Mouse (Mus musculus): Measurements from ENCODE around the gene Inpp4b.

The Inpp4b gene

DNA sequence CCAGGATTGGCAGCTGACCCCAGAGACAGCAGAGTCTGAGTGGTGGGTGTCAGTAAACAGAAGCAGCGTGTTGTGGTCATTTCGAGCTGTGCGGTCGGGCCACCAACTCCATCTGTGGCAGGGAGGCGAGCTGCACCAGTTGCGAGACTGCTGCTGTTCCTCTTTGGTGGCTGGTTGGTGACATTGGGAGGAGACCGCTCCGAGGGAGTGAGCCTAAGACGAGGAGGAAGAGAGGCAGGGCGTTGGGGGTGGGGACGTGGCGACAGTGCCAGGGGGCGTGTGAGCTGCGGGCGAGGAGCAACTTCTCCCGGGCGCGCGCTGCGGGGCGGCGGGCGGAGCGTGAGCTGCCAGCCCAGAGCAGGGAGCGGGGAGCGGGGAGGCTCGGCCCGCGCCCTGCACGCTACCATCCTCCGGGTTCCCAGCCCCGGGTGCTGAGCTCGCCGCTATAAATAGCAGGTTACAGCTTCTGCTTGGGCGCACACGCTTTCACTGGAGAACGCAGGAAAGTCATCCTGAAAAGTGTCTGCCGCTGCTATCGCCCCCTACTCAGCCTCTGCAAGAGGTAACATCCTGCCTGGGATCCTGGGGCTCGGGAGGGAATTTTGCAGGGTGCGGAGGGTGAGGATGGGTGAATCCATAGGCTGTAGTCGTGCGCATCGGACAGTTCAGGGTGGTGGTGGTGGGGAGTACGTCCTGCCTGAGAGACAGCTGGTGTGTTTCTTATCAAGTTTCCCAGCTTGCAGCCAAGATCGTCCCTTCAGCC lies at the start of gene Inpp4b:
TSS of gene Inpp4b (plus strand) at position 321 of the 763 bp plus-strand sequence.
- peak; percentile 83 for DNase-seq (ENCODE audit: low read depth, low spot score)

DNA sequence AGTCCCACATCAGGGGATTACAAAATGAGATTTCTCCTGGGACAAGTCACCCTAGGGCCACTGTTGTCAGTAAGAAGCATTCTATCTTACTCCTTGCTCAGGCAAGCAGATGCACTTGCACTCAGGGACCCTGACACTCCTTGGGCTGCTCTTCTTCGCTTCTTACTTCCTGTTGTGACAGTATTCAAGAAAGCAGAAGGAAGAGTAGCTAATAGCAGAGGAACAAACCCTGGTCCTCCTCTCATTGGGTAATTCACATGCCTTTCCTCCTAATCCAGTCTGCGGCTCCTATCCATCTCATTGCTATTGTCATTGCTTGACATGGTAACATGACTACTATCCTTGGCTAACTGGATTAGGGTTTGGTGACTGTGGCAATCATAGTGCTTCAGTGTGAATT lies 7.1 kb upstream of the Inpp4b start:
- DNase-seq (ENCODE audit: low read depth, low spot score): no peak

DNA sequence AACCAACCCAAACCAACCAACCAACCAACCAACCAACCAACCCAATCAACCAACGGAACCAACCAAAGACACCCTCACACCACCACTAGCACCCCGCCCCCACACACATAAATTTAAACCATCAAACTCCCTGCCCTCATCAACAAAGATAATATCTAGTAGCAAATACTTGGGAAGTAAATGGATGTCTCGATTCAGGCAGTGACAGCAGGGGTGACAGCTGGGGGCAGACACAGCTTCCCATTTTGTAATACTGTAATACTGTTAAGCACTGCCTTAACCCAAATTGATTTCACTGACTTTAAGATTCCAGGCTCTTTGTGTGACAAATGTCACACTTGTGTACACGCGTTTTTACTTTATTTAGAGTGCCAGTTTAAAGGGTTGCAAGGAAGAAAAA lies 1.2 kb upstream of the Inpp4b start:
- no peak for DNase-seq (ENCODE audit: low read depth, low spot score)

DNA sequence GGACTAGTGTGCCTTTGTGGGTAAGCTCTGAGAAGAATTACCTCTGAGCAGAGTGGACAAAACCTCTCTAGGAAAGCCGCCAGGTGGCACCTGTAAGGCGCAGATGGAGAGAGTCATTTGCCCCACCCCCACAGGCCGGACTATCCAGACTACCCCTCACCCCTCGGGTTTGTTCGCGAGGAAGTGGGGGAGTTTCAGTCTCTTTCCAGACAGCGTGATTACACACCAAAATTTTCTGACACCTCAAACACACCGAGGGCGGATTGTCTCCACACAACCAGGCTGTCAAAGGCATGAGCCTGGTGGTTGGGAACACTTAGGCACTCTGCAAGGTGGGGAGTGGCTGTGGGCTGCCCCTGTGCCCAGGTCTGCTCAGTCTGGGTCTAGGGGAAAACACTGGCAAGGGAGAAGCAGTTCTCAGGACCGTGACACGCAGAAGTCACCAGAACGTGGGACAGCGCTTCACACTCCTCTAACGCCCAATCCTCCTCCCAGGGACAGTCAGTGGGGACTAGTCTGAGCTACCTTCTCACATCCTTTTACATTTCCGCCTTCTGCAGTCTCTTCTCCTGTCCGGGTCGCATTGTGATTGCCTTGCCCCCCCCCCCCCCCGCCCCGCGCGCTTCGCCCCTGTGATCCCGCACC lies 643 bp upstream of the Inpp4b start:
- peak; percentile 77 for DNase-seq (ENCODE audit: low read depth, low spot score)

DNA sequence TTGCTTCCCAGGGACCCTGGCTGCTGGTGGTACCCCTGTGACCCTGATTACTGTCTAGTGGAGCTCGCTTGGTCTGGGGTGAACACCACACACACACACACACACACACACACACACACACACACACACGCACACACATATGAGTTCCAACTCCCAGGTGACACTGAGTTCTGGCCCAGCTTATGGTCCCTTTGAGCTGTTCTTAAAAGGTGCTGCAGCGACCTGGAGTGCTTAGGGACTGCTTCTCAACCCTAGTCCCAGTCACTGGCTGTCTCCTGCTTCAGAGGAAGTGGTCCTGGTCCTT lies 595 bp downstream of the Inpp4b start:
- DNase-seq (ENCODE audit: low read depth, low spot score): no peak

DNA sequence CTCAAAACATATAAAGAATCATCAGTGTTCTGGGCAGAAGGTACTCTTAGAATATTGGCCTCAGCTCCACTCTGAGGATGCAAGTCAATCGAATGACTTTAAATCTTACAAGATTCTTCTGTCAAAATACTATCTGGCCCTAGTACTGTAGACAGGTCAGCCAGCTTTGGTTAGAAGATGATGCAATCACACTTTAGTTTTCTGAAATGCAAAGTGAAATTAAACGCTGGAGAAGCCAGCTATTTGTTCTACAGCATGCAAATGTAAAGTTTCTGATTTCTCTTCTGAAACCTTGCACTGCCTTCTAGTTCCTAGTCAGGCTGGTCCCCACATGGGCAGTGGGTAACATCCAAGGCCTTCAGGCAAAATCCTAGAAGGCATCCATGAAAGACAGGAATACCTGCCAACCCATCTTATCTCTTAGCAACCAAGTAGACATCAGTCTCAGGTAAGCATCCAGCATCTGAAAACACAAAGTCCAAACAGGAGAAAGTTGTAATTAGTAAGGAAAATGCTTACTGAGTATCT lies 2.9 kb downstream of the Inpp4b start:
- DNase-seq (ENCODE audit: low read depth, low spot score): no peak

DNA sequence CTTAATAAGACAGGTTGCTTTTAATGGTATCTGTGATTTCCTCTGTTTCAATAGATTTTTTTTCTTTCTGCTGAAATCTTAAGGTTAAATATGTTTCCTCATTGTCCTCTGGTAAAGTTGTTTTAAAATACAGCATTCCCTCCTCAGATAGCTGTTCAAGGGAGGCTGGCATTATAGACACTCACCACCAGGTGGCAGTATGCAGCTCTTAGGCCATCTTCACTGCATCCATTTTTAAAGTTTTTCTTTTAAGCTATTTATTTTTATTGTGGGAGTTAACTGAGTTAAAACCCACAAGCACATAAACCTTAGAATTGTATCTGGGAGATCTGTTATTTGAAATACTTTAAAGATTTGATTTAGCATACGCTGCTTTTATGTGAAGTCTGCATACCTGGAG lies 7.1 kb downstream of the Inpp4b start:
- DNase-seq (ENCODE audit: low read depth, low spot score): peak; percentile 54

DNA sequence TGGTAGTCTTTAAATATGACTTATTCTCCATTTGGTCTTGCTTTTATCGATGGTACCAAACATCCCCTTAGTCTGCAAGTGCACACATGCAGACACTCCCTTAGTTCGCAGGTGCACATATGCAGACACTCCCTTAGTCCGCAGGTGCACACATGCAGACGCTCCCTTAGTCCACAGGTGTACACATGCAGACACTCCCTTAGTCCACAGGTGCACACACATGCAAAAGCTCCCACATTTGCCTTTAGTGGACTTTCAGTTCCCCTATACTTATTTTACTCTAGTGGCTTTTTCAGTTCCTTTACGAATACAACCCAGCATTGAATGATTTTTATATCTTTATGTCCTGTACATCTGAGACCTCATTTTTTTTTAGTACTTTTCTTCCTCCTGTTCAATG lies 11.1 kb downstream of the Inpp4b start:
- DNase-seq (ENCODE audit: low read depth, low spot score): no peak

DNA sequence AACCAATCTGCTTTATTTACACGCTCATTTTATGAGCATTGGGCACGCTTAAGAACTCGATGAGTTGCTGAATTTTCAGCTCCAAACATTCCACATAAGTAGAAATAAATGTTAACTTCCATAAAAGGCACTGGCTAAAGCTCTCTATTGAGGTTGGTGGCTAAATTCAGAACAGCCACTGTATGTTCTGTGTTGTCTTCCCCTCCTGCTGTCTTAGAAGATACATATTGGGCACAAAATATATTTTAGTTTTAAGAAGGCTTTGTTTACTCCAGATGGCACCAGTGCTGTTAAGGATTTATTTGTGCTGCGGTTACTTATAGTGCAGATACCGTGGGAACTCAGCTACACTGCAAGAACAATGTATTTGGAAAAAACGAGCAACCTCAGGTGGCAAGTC lies 15.8 kb downstream of the Inpp4b start:
- no peak for DNase-seq (ENCODE audit: low read depth, low spot score)

DNA sequence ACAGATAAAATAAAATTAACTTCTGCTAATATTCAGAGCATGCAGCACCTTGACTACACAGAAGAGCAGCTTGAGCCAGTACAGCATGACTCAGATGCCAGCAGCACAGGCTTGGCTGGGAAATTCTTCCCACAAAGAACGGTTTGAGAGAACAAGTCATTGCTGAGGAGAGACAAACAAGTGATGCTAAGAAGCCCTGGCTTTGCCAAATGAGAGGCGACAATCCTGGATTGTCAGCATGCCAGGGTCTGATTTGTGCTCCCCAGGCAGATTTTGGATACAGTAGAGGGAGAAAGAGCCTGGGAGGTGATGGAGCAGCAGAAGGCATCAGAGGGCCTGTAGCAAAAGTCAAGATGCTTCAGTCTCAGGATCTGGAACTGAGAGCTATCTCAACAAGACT lies 18.2 kb downstream of the Inpp4b start:
- DNase-seq (ENCODE audit: low read depth, low spot score): no peak

DNA sequence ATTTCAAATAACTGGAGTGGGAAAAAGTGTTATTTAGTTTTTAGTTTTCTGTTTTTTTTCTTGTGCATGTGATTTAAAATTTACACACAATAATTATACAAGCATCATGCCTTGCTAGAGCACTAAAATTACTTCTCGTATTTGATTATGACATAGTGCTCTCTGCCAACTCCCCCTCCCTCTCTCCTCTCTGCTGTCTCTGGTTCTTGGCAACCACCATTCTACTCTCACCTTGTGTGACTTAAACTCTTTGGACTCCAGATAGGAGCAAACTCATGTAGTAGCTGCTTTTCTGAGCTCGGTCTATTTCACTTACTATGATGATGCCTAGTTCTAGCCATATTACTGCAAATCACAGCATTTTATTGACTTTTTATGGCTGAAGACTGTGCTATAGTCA lies 18.8 kb downstream of the Inpp4b start:
- DNase-seq (ENCODE audit: low read depth, low spot score): no peak

DNA sequence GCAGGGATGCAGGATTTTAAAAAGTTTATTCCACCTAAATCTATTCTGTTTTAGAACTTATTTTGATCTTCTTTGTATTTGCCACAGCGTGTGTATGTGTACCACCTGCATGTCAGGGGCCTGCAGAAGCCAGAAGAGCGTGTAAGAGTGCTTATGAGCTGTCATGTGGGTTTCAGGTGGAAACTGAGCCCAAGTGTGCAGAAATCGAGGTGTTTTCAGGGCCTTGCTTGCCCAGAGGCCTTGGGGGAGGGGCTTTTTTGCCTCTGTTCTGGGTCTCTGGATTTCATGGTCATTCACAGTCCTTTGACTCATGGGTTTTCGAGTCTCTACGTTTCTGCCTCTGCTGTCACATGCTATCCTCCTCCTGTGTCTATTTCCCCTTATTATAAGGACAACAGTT lies 28.3 kb downstream of the Inpp4b start:
- no peak for DNase-seq (ENCODE audit: low read depth, low spot score)

DNA sequence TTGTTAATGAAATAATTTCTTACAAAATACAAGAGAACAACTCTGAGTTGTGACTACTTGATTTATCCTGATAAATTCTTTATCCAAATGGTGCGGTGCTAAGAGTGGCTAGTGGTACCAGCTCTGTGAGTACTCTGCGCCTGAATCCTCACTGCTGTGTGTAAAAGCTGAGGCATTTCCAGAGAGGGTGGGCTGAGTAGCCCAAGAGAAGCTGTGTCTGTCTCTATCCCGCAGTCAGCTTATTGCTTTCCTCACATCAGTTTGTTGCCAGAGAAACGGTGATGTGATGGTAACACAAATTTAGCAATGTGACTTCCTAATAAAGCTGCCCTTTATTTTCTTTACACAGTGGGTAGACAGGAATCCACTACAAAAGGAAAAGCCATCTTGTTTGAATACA lies 29.5 kb downstream of the Inpp4b start:
- no peak for DNase-seq (ENCODE audit: low read depth, low spot score)

DNA sequence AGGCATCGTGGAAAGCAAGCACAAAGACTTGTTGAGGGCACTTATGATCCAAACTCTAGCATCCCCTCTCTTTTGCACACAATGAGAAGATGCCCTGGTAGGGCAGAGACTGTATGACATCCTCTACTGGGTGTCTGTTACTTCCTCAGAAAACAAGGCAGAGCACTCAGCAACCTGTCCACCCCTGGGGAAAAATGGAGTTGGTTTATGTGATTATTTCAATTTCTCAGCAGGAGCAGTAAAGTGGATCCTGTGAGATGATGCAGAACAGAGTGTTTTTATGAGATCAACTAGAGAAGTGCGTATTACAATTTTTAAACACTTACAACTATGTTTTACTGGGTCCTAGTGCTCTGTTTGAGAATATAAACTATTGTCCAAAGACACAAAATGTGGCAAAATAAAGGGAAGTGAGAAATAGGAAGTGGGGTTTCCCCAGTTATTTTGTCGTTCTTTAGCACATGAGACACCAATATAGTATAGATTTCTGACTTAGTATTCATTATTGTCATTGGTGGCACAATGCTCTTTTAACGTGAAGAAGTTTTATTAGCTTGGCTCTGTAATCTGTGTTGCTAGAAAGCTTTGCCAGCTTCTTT lies 32.6 kb downstream of the Inpp4b start:
- no peak for DNase-seq (ENCODE audit: low read depth, low spot score)

DNA sequence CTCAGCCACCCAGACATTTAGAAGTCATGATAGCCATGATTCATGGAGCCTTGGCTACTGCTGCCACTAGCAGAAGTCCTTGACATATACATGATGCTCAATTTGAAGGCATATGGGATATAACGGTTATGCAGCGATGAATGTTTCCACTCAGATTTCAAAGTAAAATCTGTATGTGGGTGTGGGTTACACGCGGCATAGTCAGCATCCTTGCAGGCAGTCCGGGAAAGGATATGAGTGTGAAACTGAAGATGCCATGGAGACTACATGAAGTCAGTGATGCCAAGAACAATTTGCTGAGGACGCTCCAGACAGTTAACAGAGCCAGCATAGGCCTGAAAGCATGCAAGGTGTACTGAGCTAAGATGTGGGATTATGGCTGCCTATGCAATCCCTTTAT lies 46.6 kb downstream of the Inpp4b start:
- no peak for DNase-seq (ENCODE audit: low read depth, low spot score)

DNA sequence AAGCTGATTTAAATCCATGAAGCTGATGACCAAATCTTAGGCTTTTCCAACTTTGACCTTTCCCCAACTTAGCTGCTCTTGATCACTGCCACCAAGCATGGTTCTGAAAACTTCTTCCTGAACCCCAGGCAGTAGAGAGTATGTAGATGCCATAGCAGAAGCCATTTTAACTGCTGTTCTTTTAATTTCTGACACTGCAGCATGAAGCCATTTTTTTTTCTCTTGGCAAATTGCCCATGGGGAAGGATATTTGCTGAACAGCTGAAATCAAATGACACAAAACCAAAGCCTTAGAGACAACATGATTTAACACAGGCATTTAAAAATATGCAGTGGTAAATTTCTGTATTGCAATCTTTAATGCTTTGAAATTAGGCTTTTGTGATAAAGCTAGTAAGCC lies 56.7 kb downstream of the Inpp4b start:
- DNase-seq (ENCODE audit: low read depth, low spot score): no peak

DNA sequence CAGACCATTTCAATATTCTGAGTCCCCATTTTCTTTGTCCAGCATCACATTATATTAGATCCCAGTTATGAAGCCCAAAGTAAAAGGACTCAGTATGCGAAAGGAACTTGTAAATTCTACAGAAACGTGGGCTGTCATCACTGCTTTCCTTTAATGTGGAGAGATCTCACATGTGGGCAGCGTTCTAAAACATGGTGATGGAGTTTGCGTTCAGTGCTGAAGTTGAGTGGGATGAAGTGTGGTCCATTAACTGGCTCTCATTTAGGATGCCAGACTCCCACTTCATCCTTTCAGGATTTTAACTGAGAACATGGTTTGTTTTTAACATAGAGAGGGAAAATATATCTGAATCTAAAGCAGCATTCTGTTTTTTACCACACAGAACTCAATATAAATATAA lies 57.1 kb downstream of the Inpp4b start:
- no peak for DNase-seq (ENCODE audit: low read depth, low spot score)

DNA sequence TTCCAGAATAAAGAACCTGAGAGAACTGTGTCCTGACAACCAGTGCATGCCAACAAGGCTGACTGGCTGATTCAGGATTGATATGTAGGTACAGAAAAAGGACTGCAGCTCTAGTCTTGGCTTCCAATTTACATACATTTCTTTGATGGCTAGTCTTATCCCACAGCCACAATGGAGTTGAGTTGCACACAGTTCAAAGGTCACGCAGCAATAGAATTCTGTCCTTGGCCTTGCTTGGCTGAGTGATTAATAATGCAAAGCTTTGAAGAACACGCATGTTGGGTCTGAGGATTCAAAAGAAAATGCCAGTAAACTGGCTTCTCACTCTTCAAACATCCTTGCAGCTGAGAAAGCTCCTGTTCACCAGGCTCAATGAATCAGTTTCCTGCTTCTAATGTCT lies 70.4 kb downstream of the Inpp4b start:
- no peak for DNase-seq (ENCODE audit: low read depth, low spot score)

DNA sequence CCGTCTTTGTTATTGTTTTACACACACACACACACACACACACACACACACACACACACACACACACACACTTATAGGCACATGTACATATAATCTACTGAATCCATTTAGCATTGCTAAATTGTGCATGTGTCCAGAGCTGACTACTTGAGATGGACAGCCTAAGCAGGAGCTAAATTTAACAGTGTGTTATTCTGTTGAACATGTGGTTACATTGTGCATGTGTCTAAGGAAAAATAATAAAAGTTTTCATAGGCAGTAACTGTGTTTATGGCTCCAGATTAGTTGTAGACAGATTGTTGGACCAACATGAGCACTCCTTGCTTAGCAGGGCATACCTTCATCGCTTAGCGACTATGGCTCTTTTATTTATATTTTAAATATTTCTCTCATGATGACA lies 101.6 kb downstream of the Inpp4b start:
- no peak for DNase-seq (ENCODE audit: low read depth, low spot score)

DNA sequence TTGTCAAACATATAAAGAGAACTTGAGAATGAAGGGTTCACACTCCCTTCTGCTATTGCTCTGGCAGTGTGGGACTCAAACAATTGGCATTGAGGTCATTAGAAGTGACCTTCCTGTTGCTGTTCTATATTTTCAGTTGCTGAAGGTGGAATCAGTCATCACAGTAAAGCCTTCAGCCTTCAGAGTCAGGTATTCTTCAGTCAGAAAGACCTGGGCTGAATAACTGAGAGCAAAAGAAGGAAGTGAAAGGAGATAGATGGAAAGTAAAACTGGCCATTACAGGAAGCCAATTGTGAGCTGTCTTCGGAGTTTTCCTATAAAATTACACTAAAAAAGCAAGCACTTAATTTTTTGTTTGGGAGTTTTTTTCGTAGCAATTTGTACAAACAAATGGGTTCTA lies 107.4 kb downstream of the Inpp4b start:
- DNase-seq (ENCODE audit: low read depth, low spot score): no peak

DNA sequence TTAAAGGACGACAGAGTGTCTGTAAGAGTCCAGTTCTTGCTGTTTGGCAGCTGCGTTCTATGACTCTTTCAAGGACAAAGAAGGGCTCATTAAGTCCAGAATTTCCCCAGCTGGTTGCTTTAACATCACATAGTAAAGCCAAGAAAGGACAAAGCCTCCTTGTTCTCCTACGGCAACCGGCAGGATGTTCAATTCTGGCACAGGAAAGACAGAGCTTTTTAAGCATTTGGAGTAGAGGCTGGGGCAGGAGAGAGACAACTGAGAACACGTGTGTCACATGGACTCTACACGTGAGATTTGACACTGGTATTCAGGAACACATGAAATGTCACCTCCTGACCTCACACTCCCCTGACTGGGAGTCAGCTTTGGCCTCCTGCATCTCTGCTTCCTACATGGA lies 109.7 kb downstream of the Inpp4b start:
- no peak for DNase-seq (ENCODE audit: low read depth, low spot score)

DNA sequence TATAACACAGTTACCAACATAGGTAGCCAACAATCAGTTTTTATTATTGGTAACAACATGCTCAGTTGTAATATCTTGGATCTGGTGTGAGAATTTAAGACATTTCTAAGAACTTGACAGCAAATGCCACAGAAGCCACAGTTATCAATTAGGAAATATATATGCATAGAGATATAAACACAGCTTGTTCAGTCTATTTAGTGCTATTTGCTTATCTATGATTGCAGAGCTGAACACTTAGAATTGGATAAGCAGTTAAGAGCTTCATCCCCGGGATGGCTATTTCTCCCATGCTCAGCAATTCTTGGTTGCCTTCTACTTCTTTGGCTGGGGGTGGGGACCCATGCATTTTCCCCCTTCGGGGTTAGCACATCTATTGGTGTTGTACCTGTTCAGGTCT lies 112.5 kb downstream of the Inpp4b start:
- DNase-seq (ENCODE audit: low read depth, low spot score): no peak

DNA sequence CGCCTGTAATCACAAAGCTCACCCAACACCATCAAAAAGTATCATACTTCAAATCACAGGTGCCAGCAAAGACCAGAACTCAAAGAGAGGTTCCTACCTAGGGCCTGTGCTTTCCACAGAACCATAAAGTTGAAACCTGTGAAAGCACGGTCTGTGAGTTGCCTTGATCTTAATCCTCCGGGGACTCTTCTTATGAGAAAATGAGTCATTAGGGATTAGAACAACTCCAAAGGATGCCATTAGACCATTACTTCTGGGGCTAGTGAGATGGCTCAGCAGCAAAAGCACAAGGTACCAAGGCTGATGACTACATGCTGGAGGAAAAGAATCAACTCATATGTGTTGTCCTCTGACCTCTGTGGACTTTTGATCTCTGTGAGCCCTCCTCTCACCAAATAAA lies 121.4 kb downstream of the Inpp4b start:
- DNase-seq (ENCODE audit: low read depth, low spot score): no peak
